Mouse (Mus musculus): Measurements from ENCODE around the gene Runx1.

- no peak for TF ChIP-seq CTCF (IDR thresholded peaks at IDR 0.05; ENCODE audit: extremely low read depth, insufficient read depth, low read length)
- no peak for TF ChIP-seq POLR2A (IDR thresholded peaks at IDR 0.05; ENCODE audit: extremely low read depth, insufficient read depth, low read length)
Measured at GRCm38 (mm10) chr16:92830479-92830878, 4.5 kb upstream of the Runx1 start.

Data from cortical plate, adult 2 months (tissue).